ENCODE assay signal across 20 mouse cellular contexts in genomic region chr1:21469311-21469710, GRCm38 (mm10).
DNase-seq lines count a peak whose midpoint lies in the region; ATAC-seq lines count a peak whose summit lies in the region.
"Had no signal": no experiment of that assay in that cellular context is flagged by ENCODE, and none has a peak within 500 bp of the region (broad histone marks: within the 10 kb centered on the region; RNA-seq: fewer than 3 reads in every experiment).

No protein-coding gene starts in this region.

- no peak overlapping the region for H3K27ac ChIP-seq in embryonic facial prominence, embryonic 14.5 days (replicated peaks; ENCODE audit: low read depth, low read length)
- no peak overlapping the region for H3K27ac ChIP-seq in embryonic facial prominence, embryonic 10.5 days (replicated peaks)
- no peak overlapping the region for H3K27ac ChIP-seq in hindbrain, embryonic 12.5 days
- H3K27ac ChIP-seq: embryonic facial prominence, embryonic 15.5 days; forebrain, embryonic 10.5 days; heart, embryonic 10.5 days; hindbrain, embryonic 14.5 days had no signal

- H3K27me3 ChIP-seq in embryonic facial prominence, embryonic 14.5 days (replicated peaks; ENCODE audit: control insufficient read depth, insufficient read depth, low read length) = no peaks in the 10 kb centered on the region
- no peaks in the 10 kb centered on the region for H3K27me3 ChIP-seq in embryonic facial prominence, embryonic 10.5 days (replicated peaks; ENCODE audit: low read depth, poor library complexity, severe bottlenecking)
- H3K27me3 ChIP-seq in hindbrain, embryonic 12.5 days = no peaks in the 10 kb centered on the region
- H3K27me3 ChIP-seq: embryonic facial prominence, embryonic 15.5 days had no signal

- H3K9me3 ChIP-seq in embryonic facial prominence, embryonic 14.5 days (ENCODE audit: control insufficient read depth, low read length) = no peaks in the 10 kb centered on the region
- no peaks in the 10 kb centered on the region for H3K9me3 ChIP-seq in embryonic facial prominence, embryonic 10.5 days
- no peaks in the 10 kb centered on the region for H3K9me3 ChIP-seq in hindbrain, embryonic 12.5 days (replicated peaks)
- H3K9me3 ChIP-seq: embryonic facial prominence, embryonic 15.5 days; forebrain, embryonic 10.5 days; heart, embryonic 10.5 days had no signal

- 71% methylated on average over 6 of the region's 6 CpGs for WGBS in embryonic facial prominence, embryonic 14.5 days
- WGBS in embryonic facial prominence, embryonic 10.5 days = 91% methylated on average over 6 of the region's 6 CpGs
- 88% methylated on average over 6 of the region's 6 CpGs for WGBS in hindbrain, embryonic 12.5 days

- peak; percentile 43 for DNase-seq in embryonic facial prominence, embryonic 14.5 days (ENCODE audit: low spot score)
- no peak for DNase-seq in embryonic facial prominence, embryonic 10.5 days (ENCODE audit: low spot score)
- peak; percentile 63 to 77 for DNase-seq in thymus, adult 18-20 months
- DNase-seq in thymus, postnatal 14 days = peak; percentile 78
- DNase-seq in layer of hippocampus, postnatal 14 days (ENCODE audit: low spot score in 2 of 2) = no peak
- no peak for DNase-seq in spleen, adult 18-20 months
- DNase-seq: adrenal gland, postnatal 14 days; cerebellum, adult 18-20 months; cerebellum, adult 9-11 months; cerebellum, postnatal 36 days; gastrocnemius, postnatal 36 days; heart, adult 11 months; heart, postnatal 14 days had no signal

- no peak overlapping the region for H3K4me2 ChIP-seq in embryonic facial prominence, embryonic 14.5 days (ENCODE audit: low read depth, low read length)
- H3K4me2 ChIP-seq in hindbrain, embryonic 12.5 days (replicated peaks) = no peak overlapping the region
- H3K4me2 ChIP-seq: embryonic facial prominence, embryonic 15.5 days; hindbrain, embryonic 14.5 days had no signal

- ATAC-seq in embryonic facial prominence, embryonic 14.5 days (ENCODE audit: low read depth) = no peak
- ATAC-seq in hindbrain, embryonic 12.5 days (ENCODE audit: low FRiP score) = no peak
- ATAC-seq: forebrain, embryonic 14.5 days had no signal

- H3K36me3 ChIP-seq in embryonic facial prominence, embryonic 14.5 days (ENCODE audit: control insufficient read depth, insufficient read depth, low read length) = no peaks in the 10 kb centered on the region
- H3K36me3 ChIP-seq in embryonic facial prominence, embryonic 10.5 days (replicated peaks) = no peaks in the 10 kb centered on the region
- no peaks in the 10 kb centered on the region for H3K36me3 ChIP-seq in hindbrain, embryonic 12.5 days
- H3K36me3 ChIP-seq: embryonic facial prominence, embryonic 15.5 days; forebrain, embryonic 10.5 days; heart, embryonic 10.5 days had no signal

- H3K4me1 ChIP-seq in embryonic facial prominence, embryonic 14.5 days (ENCODE audit: control insufficient read depth, insufficient read depth, low read length) = no peaks in the 10 kb centered on the region
- H3K4me1 ChIP-seq in embryonic facial prominence, embryonic 10.5 days = no peaks in the 10 kb centered on the region
- no peaks in the 10 kb centered on the region for H3K4me1 ChIP-seq in hindbrain, embryonic 12.5 days
- H3K4me1 ChIP-seq: embryonic facial prominence, embryonic 15.5 days; forebrain, embryonic 10.5 days; heart, embryonic 10.5 days had no signal

- no peak overlapping the region for H3K4me3 ChIP-seq in embryonic facial prominence, embryonic 14.5 days (ENCODE audit: low read depth, low read length)
- no peak overlapping the region for H3K4me3 ChIP-seq in embryonic facial prominence, embryonic 10.5 days
- H3K4me3 ChIP-seq in hindbrain, embryonic 12.5 days = no peak overlapping the region
- H3K4me3 ChIP-seq: embryonic facial prominence, embryonic 15.5 days; erythroblast, embryonic 14.5 days; forebrain, embryonic 10.5 days; heart, embryonic 10.5 days had no signal

- no peak overlapping the region for H3K9ac ChIP-seq in embryonic facial prominence, embryonic 14.5 days (ENCODE audit: low read depth, low read length)
- no peak overlapping the region for H3K9ac ChIP-seq in hindbrain, embryonic 12.5 days
- H3K9ac ChIP-seq: embryonic facial prominence, embryonic 15.5 days; hindbrain, embryonic 14.5 days had no signal

Comparison
In these comparisons a context has a peak if more than half of its experiments do, and no peak if none do; other contexts are left out.
1. DNase-seq: peak in embryonic facial prominence, embryonic 14.5 days (single experiment), thymus, adult 18-20 months (2 of 2) and thymus, postnatal 14 days (single experiment); none in embryonic facial prominence, embryonic 10.5 days (single experiment), layer of hippocampus, postnatal 14 days (0 of 2) and spleen, adult 18-20 months (0 of 2).